12 mouse cellular contexts compared by ENCODE assay signal in genomic region chr5:36312926-36313325, GRCm38 (mm10).
A peak's percentile ranks its signal among the peaks of the same experiment; 100 is the strongest.
DNase-seq lines count a peak whose midpoint lies in the region; ATAC-seq lines count a peak whose summit lies in the region.
"Had no signal": no experiment of that assay in that cellular context is flagged by ENCODE, and none has a peak within 500 bp of the region (broad histone marks: within the 10 kb centered on the region; RNA-seq: fewer than 3 reads in every experiment).

No protein-coding gene starts in this region.

- peak overlapping the region; percentile 41; the same call in 1 of the 2 replicates for H3K4me2 ChIP-seq in heart, embryonic 12.5 days
- H3K4me2 ChIP-seq in heart, embryonic 14.5 days (ENCODE audit: low read length), result peak overlapping the region; percentile 40; the same call in 1 of the 2 replicates
- peak overlapping the region; percentile 20 for H3K4me2 ChIP-seq in neural tube, embryonic 12.5 days (replicated peaks)

- intact Hi-C loops in heart, postnatal 14 days (cut with DNase I), result no loop called here

- WGBS in heart, embryonic 12.5 days, result 38% methylated on average over 6 of the region's 6 CpGs
- 58% methylated on average over 6 of the region's 6 CpGs for WGBS in heart, embryonic 14.5 days
- 68% methylated on average over 6 of the region's 6 CpGs for WGBS in neural tube, embryonic 12.5 days

- H3K36me3 ChIP-seq in heart, embryonic 12.5 days, result no peaks in the 10 kb centered on the region
- H3K36me3 ChIP-seq in heart, embryonic 14.5 days (ENCODE audit: control insufficient read depth, insufficient read depth, low read length), result no peaks in the 10 kb centered on the region
- no peaks in the 10 kb centered on the region for H3K36me3 ChIP-seq in neural tube, embryonic 12.5 days

- H3K9ac ChIP-seq in heart, embryonic 12.5 days, result no peak overlapping the region
- H3K9ac ChIP-seq in heart, embryonic 14.5 days (ENCODE audit: low read length), result no peak overlapping the region; the same call in 1 of the 2 replicates
- no peak overlapping the region for H3K9ac ChIP-seq in neural tube, embryonic 12.5 days

- DNase-seq in heart, postnatal 14 days, result no peak
- peak; percentile 18 for DNase-seq in right cerebral cortex, postnatal 4 days
- no peak for DNase-seq in right cerebral cortex, postnatal 25 days
- DNase-seq in cerebellum, postnatal 14 days, result no peak
- no peak for DNase-seq in right cerebral cortex, adult 2 months (ENCODE audit: low spot score in 2 of 2)
- DNase-seq: cerebellum, adult 2 months; lung, adult 2 months; thymus, adult 2 months had no signal

- no peaks in the 10 kb centered on the region for H3K9me3 ChIP-seq in heart, embryonic 12.5 days (replicated peaks)
- no peaks in the 10 kb centered on the region for H3K9me3 ChIP-seq in heart, embryonic 14.5 days (ENCODE audit: control insufficient read depth, low read length)
- no peaks in the 10 kb centered on the region for H3K9me3 ChIP-seq in neural tube, embryonic 12.5 days

- 0 out of 2 replicates have a peak, but pooled peaks cover 4% of the 10 kb centered on the region for H3K27me3 ChIP-seq in heart, embryonic 12.5 days (replicated peaks)
- no peaks in the 10 kb centered on the region for H3K27me3 ChIP-seq in heart, embryonic 14.5 days (ENCODE audit: control insufficient read depth, insufficient read depth, low read length)
- no peaks in the 10 kb centered on the region for H3K27me3 ChIP-seq in neural tube, embryonic 12.5 days (replicated peaks)

- no peak overlapping the region for H3K4me3 ChIP-seq in heart, embryonic 12.5 days
- H3K4me3 ChIP-seq in heart, embryonic 14.5 days (ENCODE audit: control insufficient read depth in 1 of 2, insufficient read depth in 1 of 2, low read depth in 1 of 2, low read length in 2 of 2), result no peak overlapping the region
- no peak overlapping the region for H3K4me3 ChIP-seq in neural tube, embryonic 12.5 days

- ATAC-seq in heart, embryonic 12.5 days (ENCODE audit: insufficient number of reproducible peaks, low FRiP score), result no peak
- ATAC-seq in heart, embryonic 14.5 days (ENCODE audit: insufficient number of reproducible peaks, insufficient read depth, low FRiP score, low read depth), result 0 out of 2 replicates have a peak, but pooled peaks have one; percentile 45
- no peak for ATAC-seq in neural tube, embryonic 12.5 days (ENCODE audit: low FRiP score, low read depth)
- ATAC-seq: inflammation-experienced regulatory T-cells, adult 6 months had no signal

- H3K4me1 ChIP-seq in heart, embryonic 12.5 days (replicated peaks), result peaks cover 32% of the 10 kb centered on the region
- H3K4me1 ChIP-seq in heart, embryonic 14.5 days (ENCODE audit: control insufficient read depth in 2 of 2, insufficient read depth in 2 of 2, low read length in 2 of 2), result peaks cover 19 to 20% of the 10 kb centered on the region in 2 experiments
- H3K4me1 ChIP-seq in neural tube, embryonic 12.5 days, result peaks cover 25% of the 10 kb centered on the region

- H3K27ac ChIP-seq in heart, embryonic 12.5 days (ENCODE audit: poor library complexity, severe bottlenecking), result peak overlapping the region; percentile 66
- H3K27ac ChIP-seq in heart, embryonic 14.5 days (replicated peaks in 1 of 2; ENCODE audit: control insufficient read depth in 1 of 2, insufficient read depth in 1 of 2, low read depth in 2 of 2, low read length in 2 of 2), result peak overlapping the region; percentile 39 to 71
- H3K27ac ChIP-seq in neural tube, embryonic 12.5 days, result no peak overlapping the region
